Mouse (Mus musculus) embryonic facial prominence, embryonic 13.5 days (tissue): ENCODE measurements around the gene Olfr1054. TPM values are rescaled to one million over a fixed set of nuclear protein-coding genes. Genes with fewer than 3 reads are reported as not detected.
"Not testable (repeated sequence)": the region's sequence is repeated elsewhere in the genome, so short reads cannot be mapped to it uniquely, and the experiment has no call there.

ENCODE experiments used
- ATAC-seq: fragments of 200-750 bp; cut with Nextera tagmentation; 2 replicates; pipeline ENCODE4 v1.8.0; 2017; ENCODE audit warnings: low read depth; ENCODE audit not compliant: insufficient number of reproducible peaks, insufficient read depth, low FRiP score, low TSS enrichment
- H3K27ac ChIP-seq: fragments of 300-500 bp; sonication (generic); 2 replicates; pipeline ENCODE4 v1.5.1; 2015; ENCODE audit warnings: moderate library complexity, mild to moderate bottlenecking, inconsistent platforms
- H3K27me3 ChIP-seq: fragments of 300-500 bp; sonication (generic); 2 replicates; pipeline ENCODE4 v1.6.1; 2015; ENCODE audit warnings: mild to moderate bottlenecking, inconsistent platforms
- H3K36me3 ChIP-seq: fragments of 300-500 bp; sonication (generic); 2 replicates; pipeline ENCODE4 v1.6.1; 2015; ENCODE audit warnings: mild to moderate bottlenecking, inconsistent platforms
- H3K4me1 ChIP-seq: fragments of 300-500 bp; sonication (generic); 2 replicates; pipeline ENCODE4 v1.6.1; 2015; ENCODE audit warnings: inconsistent platforms
- H3K4me2 ChIP-seq: fragments of 300-500 bp; sonication (generic); 2 replicates; pipeline ENCODE4 v1.6.1; 2015; ENCODE audit warnings: moderate library complexity, mild to moderate bottlenecking, inconsistent platforms
- H3K4me3 ChIP-seq: fragments of 300-500 bp; sonication (generic); 2 replicates; pipeline ENCODE4 v1.5.1; 2015; ENCODE audit warnings: mild to moderate bottlenecking, inconsistent platforms
- H3K9ac ChIP-seq: fragments of 300-500 bp; sonication (generic); 2 replicates; pipeline ENCODE4 v1.6.1; 2015; ENCODE audit warnings: mild to moderate bottlenecking, inconsistent platforms
- H3K9me3 ChIP-seq: fragments of 300-500 bp; sonication (generic); 2 replicates; pipeline ENCODE4 v1.6.1; 2016; ENCODE audit warnings: inconsistent platforms
- WGBS: fragments of 180-500 bp; shearing (Covaris S2); methylation state at CpG from one replicate; pipeline ENCODE4 v1.1.7; 2015; ENCODE audit warnings: mixed read lengths; 5-methylcytosine and 5-hydroxymethylcytosine counted together
- polyA plus RNA-seq: library from polyadenylated mRNA; unstranded; fragments of >200 nt; fragmentation: Nextera tagmentation; extraction: Ambion mirVana; gene quantifications from 2 replicates; pipeline ENCODE4 v1.2.1, GENCODE M21; 2015

Olfr1054 gene
- polyA plus RNA-seq, result not detected in 2 replicates

DNA sequence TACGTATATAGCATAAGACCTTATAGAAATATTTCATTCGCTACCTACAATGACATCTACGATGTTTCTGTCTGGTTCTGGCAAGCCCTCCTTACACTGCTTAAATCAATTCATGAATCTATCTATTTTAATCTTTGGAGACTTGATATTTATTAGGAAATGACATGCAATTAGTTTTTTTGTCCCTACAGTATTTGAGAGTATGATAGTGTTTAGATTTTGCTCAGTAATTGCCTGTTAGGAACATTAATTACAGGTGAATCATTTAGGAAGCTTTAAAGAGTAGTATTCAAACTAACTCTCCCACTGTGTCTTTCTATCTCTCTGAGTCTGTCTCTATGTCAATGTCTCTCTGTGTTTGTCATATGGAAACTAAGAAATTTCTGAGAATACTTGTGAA, at the start of gene Olfr1054:
Gene Olfr1054, minus strand, starts transcription at position 101 of the 400 bp plus-strand sequence.
- Histone ChIP-seq H3K9ac (no peak within 1 kb of the TSS), H3K4me2 (no peak within 1 kb of the TSS), H3K4me1 (no peaks in the 10 kb centered on the region), H3K9me3 (no peaks in the 10 kb centered on the region), H3K4me3 (no peak within 1 kb of the TSS), H3K27ac (no peak within 1 kb of the TSS), H3K36me3 (no peaks in the 10 kb centered on the region), H3K27me3 (no peaks in the 10 kb centered on the region)
- ATAC-seq, result no peak
- 86% methylated on average over 3 of the region's 3 CpGs for WGBS

DNA sequence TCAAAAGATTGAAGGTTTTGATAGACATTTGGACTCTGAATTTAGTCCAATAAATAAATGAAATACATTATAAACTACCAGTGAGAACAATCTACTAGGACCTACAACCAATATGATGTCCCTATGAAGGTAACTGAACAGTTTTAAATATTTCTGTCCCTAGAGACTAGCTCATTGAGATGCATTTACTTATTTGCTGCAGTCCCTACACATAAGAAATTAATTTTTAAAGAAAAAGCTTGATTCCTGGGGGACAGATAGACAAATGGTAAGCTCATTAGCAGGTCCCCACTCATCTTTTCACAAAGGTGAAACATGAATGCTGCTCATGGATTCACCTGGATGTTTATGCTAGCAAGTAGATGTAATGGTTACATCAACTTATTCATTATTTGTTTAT, 43.1 kb upstream of the Olfr1054 start, which contains the start of gene Olfr1057:
Gene Olfr1057, minus strand, starts transcription at position 101 of the 400 bp plus-strand sequence.
- Histone ChIP-seq H3K36me3 (no peaks in the 10 kb centered on the region), H3K4me2 (no peak within 1 kb of the TSS), H3K27ac (no peak within 1 kb of the TSS), H3K4me1 (no peaks in the 10 kb centered on the region), H3K4me3 (no peak within 1 kb of the TSS), H3K27me3 (no peaks in the 10 kb centered on the region), H3K9me3 (no peaks in the 10 kb centered on the region), H3K9ac (no peak within 1 kb of the TSS)
- no peak for ATAC-seq

DNA sequence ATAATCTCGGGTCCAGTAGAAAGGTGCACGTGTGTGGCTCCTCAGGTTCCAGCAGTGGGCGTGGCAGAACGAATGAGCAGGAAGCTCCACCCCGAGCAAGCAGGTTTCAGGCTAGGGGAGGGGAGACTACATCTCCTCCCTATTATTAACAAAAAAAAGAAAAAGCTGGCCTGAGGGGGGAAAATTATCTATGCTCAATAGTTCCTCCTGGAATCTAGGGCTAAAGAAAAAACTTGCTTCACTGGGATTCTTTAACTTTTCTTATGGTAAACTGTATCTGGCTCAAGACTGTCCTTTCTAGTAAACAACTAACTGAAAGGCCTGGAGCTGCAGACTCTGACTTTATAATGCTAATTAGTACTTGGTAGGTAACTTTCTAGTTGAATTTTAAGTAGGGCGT, 31.1 kb upstream of the Olfr1054 start:
- not testable (repeated sequence) for H3K4me3 ChIP-seq, H3K36me3 ChIP-seq, H3K4me1 ChIP-seq, H3K9ac ChIP-seq, H3K9me3 ChIP-seq, H3K27ac ChIP-seq, ATAC-seq, H3K4me2 ChIP-seq, H3K27me3 ChIP-seq
- WGBS, result 71% methylated on average over 1 of the region's 6 CpGs

DNA sequence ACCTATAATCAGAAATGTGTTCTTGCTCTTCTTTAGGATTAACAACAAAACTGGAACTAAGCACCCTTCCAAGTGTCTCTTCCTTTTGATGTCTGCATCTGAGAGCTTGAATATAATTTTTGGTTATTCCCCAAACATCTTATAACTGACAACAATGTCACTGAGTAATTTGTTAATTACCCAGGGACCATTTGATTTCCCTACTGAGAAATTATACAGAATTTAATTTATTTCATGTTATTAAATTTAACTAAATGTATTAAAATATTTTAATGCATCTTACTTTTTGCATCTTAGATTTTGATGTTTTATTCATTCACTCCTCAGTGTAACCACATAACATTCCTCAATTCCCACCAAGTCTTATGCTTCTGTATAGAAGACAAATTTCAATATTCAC, 27.1 kb upstream of the Olfr1054 start, which contains the start of gene Olfr1056:
Gene Olfr1056, minus strand, starts transcription at position 101 of the 400 bp plus-strand sequence.
- Histone ChIP-seq H3K9me3 (no peaks in the 10 kb centered on the region), H3K4me2 (no peak within 1 kb of the TSS), H3K4me3 (no peak within 1 kb of the TSS), H3K27me3 (no peaks in the 10 kb centered on the region), H3K4me1 (no peaks in the 10 kb centered on the region), H3K27ac (no peak within 1 kb of the TSS), H3K36me3 (no peaks in the 10 kb centered on the region), H3K9ac (no peak within 1 kb of the TSS)
- no peak for ATAC-seq

DNA sequence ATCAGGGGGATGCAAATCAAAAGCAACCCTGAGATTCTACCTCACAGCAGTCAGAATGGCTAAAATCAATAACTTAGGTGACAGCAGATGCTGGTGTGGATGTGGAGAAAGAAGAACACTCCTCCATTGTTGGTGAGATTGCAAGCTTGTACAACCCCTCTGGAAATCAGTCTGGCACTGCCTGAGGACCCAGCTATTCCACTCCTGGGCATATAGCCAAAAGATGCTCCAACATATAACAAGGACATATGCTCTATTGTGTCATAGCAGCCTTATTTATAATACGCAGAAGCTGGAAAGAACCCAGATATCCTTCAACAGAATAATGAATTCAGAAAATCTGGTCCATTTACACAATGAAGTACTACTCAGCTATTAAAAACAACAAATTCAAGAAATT, 16.5 kb upstream of the Olfr1054 start:
- H3K9ac ChIP-seq, H3K4me2 ChIP-seq, H3K36me3 ChIP-seq, H3K27ac ChIP-seq, H3K27me3 ChIP-seq, ATAC-seq, H3K9me3 ChIP-seq, H3K4me1 ChIP-seq, H3K4me3 ChIP-seq: not testable (repeated sequence)
- WGBS, result 90% methylated on average over 1 of the region's 1 CpGs

DNA sequence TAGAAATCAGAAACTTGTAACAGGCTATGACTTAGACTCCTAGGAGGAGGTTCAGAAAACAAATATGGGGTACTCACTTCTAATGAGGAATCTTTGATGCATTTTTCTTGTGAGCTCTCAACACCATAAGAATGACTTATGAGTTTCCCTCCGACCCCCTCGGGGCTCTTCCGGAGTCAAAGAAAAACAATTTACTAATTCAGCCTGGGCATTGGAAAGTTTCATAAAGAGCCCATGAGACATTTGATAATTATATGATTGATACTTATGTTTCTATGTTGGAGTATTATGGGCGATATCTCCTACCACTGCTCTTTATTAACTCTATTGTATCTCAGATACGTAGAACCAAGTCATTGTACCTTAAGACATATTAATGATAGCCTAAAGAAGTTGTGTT, 15.0 kb upstream of the Olfr1054 start, which contains the start of gene Olfr1055:
Gene Olfr1055, minus strand, starts transcription at position 101 of the 400 bp plus-strand sequence.
- 86% methylated on average over 5 of the region's 5 CpGs for WGBS

DNA sequence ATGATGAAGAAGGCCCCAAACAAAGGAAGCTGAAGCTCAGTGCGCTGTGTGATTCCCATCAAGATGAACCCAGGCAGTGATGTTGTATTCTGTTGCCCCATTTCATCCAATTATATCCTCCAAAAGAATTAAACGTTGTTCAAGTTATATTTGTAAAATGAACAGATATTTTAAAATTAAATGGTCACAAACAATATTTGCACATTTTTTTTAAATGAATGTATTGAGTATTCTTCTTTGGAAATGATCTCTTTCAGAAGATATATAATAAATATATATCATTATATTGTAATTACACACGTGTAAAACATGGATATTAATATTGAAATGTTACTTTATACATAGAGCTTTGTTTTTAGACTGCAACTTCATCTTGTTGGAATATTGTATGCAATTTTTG, 20.0 kb downstream of the Olfr1054 start, which contains the start of gene Olfr1053:
Gene Olfr1053, minus strand, starts transcription at position 101 of the 400 bp plus-strand sequence.
- WGBS, result 67% methylated on average over 3 of the region's 3 CpGs
- H3K27ac ChIP-seq, result no peak within 1 kb of the TSS
- H3K4me3 ChIP-seq, result no peak within 1 kb of the TSS
- H3K9ac ChIP-seq, result no peak within 1 kb of the TSS
- H3K4me2 ChIP-seq, result no peak within 1 kb of the TSS
- H3K4me1 ChIP-seq, result no peaks in the 10 kb centered on the region
- ATAC-seq, result no peak
- H3K27me3 ChIP-seq, result no peaks in the 10 kb centered on the region
- H3K36me3 ChIP-seq, result no peaks in the 10 kb centered on the region
- H3K9me3 ChIP-seq, result no peaks in the 10 kb centered on the region

More for the DNA sequence above, 15.0 kb upstream of the Olfr1054 start, which contains the start of gene Olfr1055:
- H3K27me3 ChIP-seq, result no peaks in the 10 kb centered on the region
- H3K4me1 ChIP-seq, result no peaks in the 10 kb centered on the region
- ATAC-seq, result no peak
- H3K9ac ChIP-seq, result no peak within 1 kb of the TSS
- H3K36me3 ChIP-seq, result no peaks in the 10 kb centered on the region
- H3K9me3 ChIP-seq, result no peaks in the 10 kb centered on the region
- no peak within 1 kb of the TSS for H3K4me3 ChIP-seq
- H3K27ac ChIP-seq, result no peak within 1 kb of the TSS
- H3K4me2 ChIP-seq, result no peak within 1 kb of the TSS

DNA sequence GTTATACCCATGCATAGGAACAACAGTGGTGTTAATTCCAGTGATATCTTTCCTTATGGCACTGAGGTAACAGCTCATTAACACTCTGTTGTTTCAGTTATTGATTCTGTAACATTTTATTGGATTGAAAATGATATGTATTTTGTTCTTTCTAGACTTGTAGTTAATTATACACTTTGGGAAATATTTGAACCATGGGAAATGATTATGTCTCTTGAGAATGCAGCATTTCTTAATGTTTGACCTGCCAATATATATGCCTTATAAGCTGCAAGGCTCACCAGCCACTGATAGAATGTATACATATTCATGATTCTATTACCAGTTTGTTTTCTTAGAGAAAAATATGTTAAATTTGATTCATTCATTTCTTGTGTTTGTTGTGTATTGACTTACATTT, 43.1 kb downstream of the Olfr1054 start, which contains the start of gene Olfr1052:
Gene Olfr1052, plus strand, starts transcription at position 301 of the 400 bp plus-strand sequence.
- Histone ChIP-seq H3K9me3 (no peaks in the 10 kb centered on the region), H3K27me3 (no peaks in the 10 kb centered on the region), H3K4me2 (no peak within 1 kb of the TSS), H3K27ac (no peak within 1 kb of the TSS), H3K4me3 (no peak within 1 kb of the TSS), H3K36me3 (no peaks in the 10 kb centered on the region), H3K9ac (no peak within 1 kb of the TSS), H3K4me1 (no peaks in the 10 kb centered on the region)
- no peak for ATAC-seq

Other genes starting within 250 kb of the Olfr1054 start
- not detected in 2 replicates for gene Olfr1037, start 248.0 kb downstream of the Olfr1054 start, polyA plus RNA-seq
- gene Olfr1039, start 199.5 kb downstream of the Olfr1054 start, polyA plus RNA-seq, result 0.08 TPM in 1 of 2 replicates, not detected in the other
- gene Olfr1040, start 188.7 kb downstream of the Olfr1054 start, polyA plus RNA-seq, result not detected in 2 replicates
- gene Olfr1042, start 173.6 kb downstream of the Olfr1054 start, polyA plus RNA-seq, result not detected in 2 replicates
- gene Olfr1043, start 167.9 kb downstream of the Olfr1054 start, polyA plus RNA-seq, result 0.18 TPM in 1 of 2 replicates, not detected in the other
- not detected in 2 replicates for gene Olfr1044, start 157.6 kb downstream of the Olfr1054 start, polyA plus RNA-seq
- not detected in 2 replicates for gene Olfr52, start 149.8 kb downstream of the Olfr1054 start, polyA plus RNA-seq
- gene Olfr1045, start 132.4 kb downstream of the Olfr1054 start, polyA plus RNA-seq, result not detected in 2 replicates
- gene Olfr1046, start 116.1 kb downstream of the Olfr1054 start, polyA plus RNA-seq, result not detected in 2 replicates
- gene Olfr1047, start 104.0 kb downstream of the Olfr1054 start, polyA plus RNA-seq, result not detected in 2 replicates
- not detected in 2 replicates for gene Olfr1048, start 95.1 kb downstream of the Olfr1054 start, polyA plus RNA-seq
- gene Olfr1049, start 77.1 kb downstream of the Olfr1054 start, polyA plus RNA-seq, result not detected in 2 replicates
- not detected in 2 replicates for gene Olfr1051, start 56.3 kb downstream of the Olfr1054 start, polyA plus RNA-seq
- not detected in 2 replicates for gene Olfr1052, start 43.0 kb downstream of the Olfr1054 start, polyA plus RNA-seq
- not detected in 2 replicates for gene Olfr1053, start 20.1 kb downstream of the Olfr1054 start, polyA plus RNA-seq
- gene Olfr1055, start 14.9 kb upstream of the Olfr1054 start, polyA plus RNA-seq, result not detected in 2 replicates
- not detected in 2 replicates for gene Olfr1056, start 27.0 kb upstream of the Olfr1054 start, polyA plus RNA-seq
- not detected in 2 replicates for gene Olfr1057, start 43.0 kb upstream of the Olfr1054 start, polyA plus RNA-seq
- gene Olfr1058, start 53.1 kb upstream of the Olfr1054 start, polyA plus RNA-seq, result 0.30 TPM in 1 of 2 replicates, not detected in the other
- not detected in 2 replicates for gene Olfr1061, start 78.6 kb upstream of the Olfr1054 start, polyA plus RNA-seq
- not detected in 2 replicates for gene Olfr1062, start 91.3 kb upstream of the Olfr1054 start, polyA plus RNA-seq
- not detected in 2 replicates for gene Olfr1065, start 115.2 kb upstream of the Olfr1054 start, polyA plus RNA-seq
- not detected in 2 replicates for gene Olfr1066, start 120.8 kb upstream of the Olfr1054 start, polyA plus RNA-seq
- gene Olfr228, start 152.0 kb upstream of the Olfr1054 start, polyA plus RNA-seq, result not detected in 2 replicates
- gene Olfr1076, start 173.0 kb upstream of the Olfr1054 start, polyA plus RNA-seq, result not detected in 2 replicates
- gene Olfr1079, start 207.0 kb upstream of the Olfr1054 start, polyA plus RNA-seq, result not detected in 2 replicates
- not detected in 2 replicates for gene Olfr1080, start 222.8 kb upstream of the Olfr1054 start, polyA plus RNA-seq